Mouse (Mus musculus): ENCODE data around the gene Sema7a.

The Sema7a gene

DNA sequence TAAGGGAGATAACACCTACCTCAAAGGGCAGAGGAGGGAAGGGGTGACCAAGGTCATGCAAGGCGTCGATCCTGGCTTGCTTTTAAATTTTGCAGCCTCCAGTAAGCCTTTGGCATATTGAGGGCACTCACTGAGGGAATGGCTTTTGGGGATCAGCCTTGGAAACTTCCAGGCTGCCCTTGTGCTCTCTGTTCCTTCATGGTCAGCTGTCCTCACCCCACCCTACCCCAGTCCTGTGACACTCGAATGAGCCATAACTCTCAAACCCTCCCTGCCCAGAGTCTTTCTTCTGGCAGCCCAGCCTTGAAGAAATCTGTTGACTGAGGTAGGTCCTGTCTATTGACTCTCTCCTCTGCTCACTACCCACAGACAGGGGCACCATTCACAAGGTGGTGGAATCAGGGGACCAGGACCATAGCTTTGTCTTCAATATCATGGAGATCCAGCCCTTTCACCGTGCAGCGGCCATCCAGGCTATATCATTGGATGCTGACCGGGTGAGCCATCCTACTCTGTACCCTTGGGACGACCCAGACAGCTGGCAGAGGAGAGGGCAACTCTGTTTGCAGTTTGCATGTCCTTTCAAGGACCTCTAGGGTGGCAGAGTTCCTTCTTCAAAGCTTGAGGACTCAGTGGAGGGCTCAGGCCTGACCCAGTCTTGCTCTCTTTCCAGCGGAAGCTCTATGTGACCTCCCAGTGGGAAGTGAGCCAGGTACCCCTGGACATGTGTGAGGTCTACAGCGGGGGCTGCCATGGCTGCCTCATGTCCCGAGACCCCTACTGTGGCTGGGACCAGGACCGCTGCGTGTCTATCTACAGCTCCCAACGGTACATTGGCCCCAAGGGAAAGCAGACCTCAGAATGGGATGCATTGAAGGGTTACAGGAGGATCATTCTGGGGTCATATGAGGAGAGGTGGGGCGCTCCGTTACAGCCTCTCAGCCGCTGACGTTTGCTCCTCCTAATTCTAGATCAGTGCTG lies 20.3 kb downstream of the Sema7a start:
- DNase-seq (ENCODE audit: low read depth, low spot score) = no peak

DNA sequence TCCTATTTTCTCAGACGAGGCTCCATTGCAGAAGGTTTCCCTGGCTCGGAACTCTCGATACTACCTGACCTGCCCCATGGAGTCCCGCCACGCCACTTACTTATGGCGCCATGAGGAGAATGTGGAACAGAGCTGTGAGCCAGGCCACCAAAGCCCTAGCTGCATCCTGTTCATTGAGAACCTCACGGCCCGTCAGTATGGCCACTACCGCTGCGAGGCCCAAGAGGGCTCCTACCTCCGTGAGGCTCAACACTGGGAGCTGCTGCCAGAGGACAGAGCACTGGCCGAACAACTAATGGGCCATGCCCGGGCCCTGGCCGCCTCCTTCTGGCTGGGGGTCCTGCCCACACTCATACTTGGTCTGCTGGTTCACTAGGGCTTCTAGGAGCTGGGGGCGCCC lies 21.3 kb downstream of the Sema7a start:
- DNase-seq (ENCODE audit: low read depth, low spot score) = no peak

DNA sequence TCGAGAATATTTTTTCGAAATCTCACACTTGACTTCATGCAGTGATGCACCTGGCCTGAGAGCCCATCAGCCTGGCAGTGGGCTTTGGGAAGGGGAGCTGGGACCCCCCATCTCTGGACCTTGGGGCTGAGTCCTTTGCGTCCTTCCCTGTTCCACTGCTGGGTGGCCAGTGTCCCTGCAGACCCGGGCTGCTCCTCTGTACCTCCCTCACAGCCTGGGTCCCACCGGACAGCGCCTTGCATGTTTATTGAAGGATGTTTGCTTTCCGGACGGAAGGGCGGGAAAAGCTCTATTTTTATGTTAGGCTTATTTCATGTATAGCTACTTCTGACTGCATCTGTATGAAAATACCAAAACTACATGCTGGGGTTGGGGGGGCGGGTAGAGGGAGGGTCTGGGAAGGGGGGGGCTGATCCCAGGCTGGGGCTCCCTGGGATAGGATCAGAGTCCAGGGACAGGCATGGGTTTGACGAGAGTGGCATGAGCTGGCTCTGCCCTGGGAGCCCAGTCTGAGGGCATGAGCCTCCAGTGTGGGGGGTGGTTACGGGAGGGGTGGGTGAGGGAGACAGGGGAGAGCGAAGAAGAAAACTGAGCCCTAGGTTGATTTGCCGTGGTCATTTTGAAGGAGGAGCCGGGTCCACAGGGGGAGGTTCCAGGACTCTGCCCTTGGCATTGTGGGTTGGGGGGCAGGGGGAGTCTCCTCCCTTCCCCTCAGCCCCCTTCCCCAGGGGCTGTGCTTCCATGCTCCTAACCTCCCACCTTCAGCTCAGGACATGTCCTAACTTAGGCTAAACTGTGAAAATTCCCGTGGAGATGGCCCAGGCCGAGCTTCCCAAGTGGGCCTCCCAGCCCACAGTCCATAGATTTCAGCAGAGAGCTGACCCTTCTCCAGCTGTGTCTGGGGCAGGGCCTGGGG lies 22.2 kb downstream of the Sema7a start:
- DNase-seq (ENCODE audit: low read depth, low spot score) = no peak

DNA sequence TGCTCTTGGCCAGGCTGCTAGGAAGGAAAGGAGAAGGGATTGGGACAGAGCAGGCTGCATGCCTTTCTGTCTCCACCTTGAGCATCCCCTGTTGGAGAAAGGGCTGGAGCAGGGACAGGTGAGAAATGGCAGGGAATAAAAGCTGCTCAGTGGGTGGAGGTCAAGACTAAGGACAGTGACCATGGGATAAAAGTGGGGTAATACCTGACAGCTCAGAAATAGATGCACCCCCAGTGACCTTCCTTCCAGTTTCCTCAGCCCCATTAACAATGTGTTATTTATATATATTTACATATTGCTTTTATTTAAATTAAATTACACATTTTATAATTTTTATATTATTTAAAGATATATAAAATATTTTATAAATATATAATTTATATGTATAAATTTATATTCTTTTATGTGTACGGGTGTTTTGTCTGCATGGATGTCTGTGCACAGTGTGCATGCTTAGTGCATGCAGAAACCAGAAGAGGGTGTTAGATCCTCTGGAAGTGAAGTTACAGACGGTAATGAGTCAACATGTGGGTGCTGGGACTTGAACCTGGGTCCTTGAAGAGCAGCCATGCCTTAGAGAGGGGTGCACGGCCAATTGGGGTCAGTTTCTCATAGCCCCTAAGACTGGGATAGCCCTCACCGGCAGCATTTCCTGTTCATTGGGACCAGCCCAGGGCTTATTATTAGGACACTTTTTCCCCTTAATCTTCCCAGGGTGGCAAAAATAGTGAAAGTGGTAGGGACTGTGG lies 23.5 kb downstream of the Sema7a start:
- DNase-seq (ENCODE audit: low read depth, low spot score) = no peak

DNA sequence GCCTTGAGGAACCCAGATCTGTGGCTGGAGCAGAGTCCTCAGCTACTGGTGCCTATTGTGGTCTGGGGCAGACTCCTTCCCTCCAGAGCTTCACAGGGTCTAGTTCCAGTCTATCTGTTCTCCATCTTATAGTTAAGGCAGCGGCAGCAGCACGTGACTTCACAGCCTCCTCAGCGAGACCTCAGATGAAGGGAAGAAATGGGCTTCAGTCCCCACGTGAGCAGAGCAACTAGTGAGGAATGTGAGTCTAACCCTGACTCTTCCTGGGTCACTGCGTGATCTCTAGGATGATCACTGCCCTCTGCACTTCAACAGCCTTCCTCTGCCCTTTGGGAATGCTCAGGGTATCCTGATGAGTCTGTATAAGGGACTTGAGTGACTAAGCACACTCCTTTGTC lies 24.1 kb downstream of the Sema7a start:
- DNase-seq (ENCODE audit: low read depth, low spot score) = no peak

DNA sequence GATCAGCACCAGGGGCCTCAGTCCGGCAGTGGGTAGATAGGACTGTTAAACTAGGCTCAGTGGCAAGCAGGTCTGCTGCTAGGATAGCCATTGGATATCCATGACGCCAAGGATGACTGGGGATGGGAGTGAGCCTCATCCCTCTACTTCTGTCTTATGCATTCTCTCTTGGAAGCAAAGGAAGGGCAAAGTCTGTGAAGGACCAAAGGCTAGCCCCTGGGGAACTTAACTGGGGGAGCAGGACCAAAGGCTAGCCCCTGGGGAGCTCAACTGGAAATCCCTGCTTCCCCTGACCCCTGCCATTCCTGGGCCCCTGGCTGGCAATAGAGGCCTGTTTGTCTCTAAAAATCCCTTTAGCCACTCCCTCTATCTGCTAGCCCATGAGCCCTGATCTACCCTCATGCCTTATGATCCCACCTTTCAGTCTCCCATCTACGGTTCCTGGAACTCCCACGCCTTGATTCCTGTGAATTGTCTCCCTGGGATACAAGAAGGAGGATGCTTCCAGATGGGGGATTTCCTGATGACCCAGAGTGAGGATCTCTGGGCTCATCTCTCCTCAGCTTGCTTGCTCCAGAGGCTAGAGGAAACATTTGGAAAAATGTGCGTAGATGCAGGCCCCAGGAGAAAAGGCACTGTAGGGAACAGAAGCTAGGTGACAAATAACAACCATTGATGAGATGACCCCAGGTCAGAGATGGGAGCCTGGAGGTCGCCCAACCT lies 24.8 kb downstream of the Sema7a start:
- no peak for DNase-seq (ENCODE audit: low read depth, low spot score)

DNA sequence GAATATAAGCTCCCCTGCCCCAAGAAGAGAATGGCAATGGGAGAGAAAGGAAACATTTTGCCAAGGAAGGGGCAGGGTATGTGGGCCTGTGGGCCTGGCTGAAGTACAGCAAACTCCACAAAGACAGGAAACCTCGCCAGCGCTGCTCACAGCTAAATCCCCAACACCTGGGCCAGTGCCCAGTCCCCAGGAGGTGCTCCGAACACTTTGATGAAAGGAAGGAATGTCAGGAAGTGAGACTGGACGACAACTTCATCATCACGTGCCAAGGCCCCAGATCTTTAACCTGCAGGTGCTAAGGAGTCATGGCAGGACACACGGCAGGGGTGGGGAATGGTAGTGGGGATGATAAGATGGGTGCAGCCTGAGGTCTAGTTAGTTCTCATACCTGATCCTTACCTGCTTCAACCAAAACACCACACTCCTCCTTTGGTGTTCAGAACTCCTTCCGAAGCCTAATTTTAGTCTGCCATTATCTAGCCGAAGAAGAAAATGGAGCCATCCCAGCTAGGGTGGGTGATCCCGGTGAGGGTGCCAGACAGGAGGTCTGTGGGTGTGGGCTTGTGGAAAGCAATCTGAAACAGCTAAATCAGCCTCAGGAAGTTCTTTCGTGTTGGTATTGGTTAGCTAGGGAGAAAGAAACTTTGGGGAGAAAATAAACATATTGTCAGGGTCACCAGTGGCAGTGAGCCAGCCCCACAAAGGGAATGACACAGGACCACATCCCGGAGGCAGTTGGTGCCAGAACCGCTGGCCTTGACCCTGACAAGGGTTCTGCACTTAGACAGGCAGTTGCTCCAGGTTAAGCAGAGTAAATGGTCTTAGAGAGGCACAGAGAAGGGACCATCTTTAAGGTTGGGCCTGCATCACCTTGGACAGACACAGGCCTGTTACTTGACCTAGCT lies 25.6 kb downstream of the Sema7a start:
- no peak for DNase-seq (ENCODE audit: low read depth, low spot score)

DNA sequence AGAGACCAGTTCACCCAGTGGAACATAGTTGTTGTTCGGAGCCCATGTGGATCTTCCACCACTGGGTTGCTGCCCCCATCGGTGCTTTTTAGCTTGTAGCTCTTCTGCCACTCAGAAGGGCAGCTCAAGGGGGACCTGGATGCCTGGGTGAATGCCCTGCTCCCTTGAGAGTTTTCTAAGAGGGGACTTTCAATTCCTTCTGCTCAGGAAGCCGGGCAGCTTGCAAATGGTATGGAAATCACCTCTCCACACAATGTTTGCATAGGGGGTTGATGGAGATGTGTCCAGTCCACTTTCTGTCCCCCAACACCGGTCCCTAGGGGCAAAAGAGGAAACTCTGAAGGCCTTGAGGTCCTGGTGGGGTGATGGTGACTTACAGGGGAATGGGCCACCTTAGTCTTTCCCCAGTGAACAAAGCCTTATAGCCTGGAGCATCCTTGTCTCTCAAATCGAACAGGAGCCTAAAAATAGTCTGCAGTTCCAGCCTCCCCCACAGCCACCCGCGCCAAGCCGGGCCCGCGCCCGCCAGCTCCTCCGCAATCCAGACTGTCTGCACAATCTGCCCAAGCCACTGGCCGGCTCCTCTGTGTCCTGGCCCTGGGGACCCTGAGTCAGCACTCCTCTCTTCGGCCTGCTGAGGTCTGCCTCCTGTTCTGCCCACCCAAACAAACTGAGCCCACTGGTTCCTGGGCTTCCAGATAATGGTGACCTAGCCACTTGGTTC lies 27.5 kb downstream of the Sema7a start:
- no peak for DNase-seq (ENCODE audit: low read depth, low spot score)

DNA sequence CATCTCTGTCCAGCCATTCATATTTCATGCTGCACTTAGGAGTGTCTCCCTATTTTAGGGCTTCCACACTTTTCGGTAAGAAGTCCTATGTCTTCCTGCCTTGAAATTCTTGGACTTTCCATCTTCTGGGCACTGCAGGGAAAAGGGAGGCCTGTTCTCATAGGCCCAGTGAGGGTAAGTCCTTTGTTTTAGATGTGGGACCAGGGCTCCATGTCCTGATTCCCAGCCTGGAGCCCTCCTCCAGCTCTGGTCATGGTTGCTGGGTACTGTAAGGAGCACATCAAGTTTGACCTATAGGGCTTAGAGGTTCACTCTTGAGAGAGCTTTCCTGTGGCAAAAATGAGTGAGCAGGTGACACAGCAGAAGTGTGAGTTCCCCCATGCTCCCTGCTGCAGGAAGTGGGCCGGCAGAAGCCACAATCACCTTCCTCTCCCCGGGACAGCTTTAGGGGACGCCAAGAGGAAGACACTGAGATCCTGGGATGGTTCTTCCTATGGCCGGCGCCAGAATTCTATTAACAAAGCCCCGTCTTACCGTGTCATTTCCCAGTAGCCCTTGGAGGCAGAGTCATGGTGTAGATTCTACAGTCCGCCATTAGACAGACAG lies 28.4 kb downstream of the Sema7a start:
- DNase-seq (ENCODE audit: low read depth, low spot score) = no peak

DNA sequence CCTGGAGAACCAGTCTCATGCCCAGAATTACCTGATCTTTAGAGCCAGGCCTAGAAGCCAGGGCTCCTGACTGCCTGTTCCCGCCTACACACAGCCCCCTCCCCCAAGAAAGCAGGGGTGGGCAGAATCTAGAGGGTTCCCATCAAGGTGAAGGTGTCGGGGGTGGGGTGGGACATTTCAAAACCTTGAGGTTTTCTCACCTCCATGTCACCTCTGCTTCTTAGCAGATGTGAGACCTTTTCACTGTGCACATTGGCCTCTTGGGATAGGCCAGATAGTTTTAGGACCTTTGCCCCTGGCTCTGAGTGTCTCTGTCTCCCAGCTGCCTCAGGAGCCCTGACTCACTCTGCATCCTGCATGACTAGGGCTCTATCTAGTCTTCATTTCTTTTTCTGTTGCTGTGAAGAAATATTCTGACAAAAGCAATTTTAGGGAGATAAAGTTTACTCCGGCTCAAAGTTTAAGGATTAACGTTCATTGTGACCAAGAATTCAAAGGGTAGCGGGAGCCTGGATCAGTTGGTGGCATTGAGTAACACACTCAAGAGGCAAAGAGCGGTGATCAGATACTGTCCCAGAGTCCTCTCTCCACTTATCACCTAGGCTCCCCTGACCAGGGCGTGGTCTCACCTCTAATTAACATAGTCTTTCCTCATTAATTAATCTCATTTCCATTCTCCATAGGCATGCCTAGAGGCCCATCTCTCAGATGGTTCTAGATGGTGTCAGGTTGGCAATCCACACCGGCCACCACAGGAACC lies 29.1 kb downstream of the Sema7a start:
- no peak for DNase-seq (ENCODE audit: low read depth, low spot score)

DNA sequence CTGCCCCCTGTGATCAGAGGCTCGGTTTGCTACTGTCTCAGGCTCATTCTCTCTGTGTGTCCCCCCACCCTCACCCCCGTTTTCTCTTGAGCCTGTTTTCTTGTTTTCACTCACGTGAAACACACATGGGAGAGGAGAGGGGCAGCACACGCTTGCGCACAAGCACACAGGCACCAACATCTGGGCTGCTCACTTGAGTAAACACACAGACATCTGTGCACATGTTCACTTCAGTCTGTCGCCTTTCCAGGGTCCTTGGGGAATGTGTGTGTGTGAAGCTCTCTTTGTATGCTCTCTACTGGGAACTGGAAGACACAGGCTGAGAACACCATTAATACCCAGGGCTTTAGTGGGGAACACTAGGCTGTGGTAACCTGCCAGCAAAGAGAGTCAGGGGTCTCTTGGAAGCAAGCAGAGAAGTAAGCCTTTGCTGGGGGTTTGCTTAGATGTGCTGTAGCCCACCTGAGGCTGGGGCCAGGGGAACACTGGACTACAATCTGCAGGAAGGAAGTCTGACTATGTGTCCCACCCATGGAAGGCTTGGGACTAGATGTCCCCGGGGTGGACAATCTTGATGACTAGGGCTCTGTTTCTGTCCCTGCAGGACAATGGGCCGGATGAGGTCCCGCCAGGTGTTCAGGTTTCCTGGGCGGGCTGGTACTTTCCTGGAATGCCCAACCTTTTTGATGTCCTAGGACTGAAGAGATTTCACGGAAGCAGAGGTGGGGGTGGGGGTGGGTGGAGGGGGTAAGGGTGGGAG lies 30.0 kb downstream of the Sema7a start:
- DNase-seq (ENCODE audit: low read depth, low spot score) = no peak

DNA sequence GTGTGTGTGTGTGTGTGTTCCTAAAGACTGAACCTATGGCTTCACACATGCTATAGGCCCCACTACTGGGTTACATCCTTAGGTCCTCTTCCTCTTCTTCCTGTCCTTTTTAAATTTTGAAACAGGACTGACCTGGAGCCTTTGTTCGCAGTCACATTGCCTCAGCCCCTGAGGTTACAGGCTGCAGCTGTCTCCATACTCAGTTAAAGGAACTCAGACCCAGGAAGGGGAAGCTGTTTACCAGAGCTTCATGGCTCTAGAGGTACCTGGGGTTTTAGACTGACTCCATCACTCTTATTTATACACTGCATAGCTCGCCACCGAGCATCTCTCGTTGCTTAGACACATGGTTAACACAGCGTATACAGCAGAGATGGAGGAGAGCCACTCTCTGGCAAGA lies 31.5 kb downstream of the Sema7a start:
- DNase-seq (ENCODE audit: low read depth, low spot score) = no peak

DNA sequence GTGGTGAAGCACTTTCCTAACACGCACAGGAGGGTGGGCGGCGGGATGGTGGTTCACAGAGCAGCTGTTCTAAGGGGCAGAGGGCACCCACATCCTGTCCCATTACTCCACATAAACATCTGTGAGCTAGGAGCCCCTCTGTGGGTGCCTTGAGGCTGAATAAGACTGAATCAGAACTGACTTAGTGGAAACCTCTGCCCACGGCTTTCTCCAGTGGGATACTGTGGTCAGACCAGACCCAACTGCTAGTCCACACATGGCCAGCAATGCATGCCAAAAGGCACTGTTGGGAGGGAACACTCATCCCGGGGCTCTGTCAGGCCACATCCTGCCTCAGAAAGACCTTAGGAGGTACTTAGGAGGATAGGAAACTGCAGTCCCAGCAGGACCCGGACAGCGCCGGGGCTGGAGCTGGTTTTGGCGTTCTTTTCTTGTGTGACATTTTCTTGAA lies 32.3 kb downstream of the Sema7a start:
- no peak for DNase-seq (ENCODE audit: low read depth, low spot score)

DNA sequence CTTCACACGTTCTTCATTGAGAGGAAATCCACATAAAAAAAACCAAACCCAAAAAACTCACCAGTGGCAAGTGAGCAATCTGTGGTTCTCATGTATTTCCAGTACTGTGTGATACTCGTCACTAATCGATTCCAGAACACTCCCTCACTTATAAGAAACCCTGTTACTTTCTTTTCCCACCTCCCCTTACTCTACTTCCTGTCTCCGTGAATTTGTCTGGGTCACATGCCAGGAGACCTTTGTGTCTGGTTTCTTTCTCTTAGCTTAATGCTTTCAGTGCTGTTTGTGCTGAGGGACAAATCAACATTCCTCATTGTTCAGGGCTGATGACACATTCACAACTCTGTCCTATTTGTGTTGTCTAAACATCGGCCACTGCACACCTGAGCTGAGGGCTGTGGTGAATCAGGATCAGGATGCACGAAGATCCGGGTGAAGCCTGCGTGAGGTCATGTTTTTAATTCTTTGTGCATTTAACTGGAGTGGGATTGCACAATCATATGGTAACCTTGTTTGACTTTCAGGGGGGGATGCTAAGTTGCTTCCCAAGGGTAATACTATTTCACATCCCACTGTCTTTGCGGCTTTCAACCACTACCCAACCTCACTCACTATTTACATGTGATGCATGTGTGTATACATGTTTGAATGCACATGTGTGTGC lies 33.0 kb downstream of the Sema7a start:
- peak; percentile 70 for DNase-seq (ENCODE audit: low read depth, low spot score)

DNA sequence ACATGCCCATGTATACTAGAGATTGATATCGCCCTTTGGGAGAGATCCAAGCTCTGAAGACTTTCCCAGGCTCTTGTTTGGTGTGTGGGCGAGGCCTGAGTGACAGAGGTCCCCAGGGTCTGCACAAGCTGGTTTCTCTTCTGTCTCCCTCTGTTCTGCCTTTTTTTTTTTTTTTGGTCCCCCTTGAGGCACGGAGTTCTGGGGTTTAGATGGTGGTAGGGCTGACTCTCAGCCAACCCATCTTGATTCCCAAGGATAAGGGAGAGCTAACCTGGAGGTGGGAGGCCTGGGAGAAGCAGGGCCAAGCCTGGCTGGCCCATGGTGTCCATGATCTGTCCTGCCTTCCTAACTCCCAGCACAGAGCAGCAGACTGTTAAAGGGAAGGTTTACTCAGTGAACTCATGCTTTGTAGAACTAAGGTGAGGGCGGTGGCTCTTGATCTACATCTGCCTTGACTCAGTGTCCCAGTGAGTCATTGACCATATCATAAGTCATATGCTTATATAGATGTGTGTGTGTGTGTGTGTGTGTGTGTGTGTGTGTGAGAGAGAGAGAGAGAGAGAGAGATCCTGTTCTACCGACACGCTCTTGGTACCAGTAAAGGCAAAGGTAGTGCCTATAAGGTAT lies 33.6 kb downstream of the Sema7a start:
- no peak for DNase-seq (ENCODE audit: low read depth, low spot score)

DNA sequence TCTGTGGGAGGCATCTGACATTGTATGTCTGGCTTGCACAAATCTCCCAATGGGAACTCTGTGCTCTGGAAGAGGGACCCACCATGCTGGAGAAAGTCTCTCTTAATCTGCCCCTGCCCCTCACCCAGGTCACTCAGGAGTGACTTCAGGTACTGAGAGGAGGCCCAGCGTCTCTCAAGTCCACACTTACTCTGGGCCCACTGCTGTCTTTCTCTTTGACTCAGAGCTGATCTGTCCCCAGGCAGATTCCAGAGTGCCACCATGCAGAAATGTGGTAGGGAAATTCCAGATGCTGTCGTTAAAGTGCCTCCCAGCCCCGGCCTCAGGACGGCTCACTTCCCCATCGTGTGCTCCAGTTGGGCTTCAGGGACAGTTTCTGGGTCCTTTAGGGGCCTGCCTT lies 34.3 kb downstream of the Sema7a start:
- no peak for DNase-seq (ENCODE audit: low read depth, low spot score)
